Mouse (Mus musculus): ENCODE data around the gene Gtpbp1. TPM values are rescaled to one million over a fixed set of nuclear protein-coding genes. Genes with fewer than 3 reads are reported as not detected.

Gtpbp1 gene
- total and polyA plus RNA-seq, 3 experiments = 26.9 to 30.1 (median 27.0) TPM

GRCm38 (mm10) chr15:79687175-79687574 is 3.5 kb upstream of the Gtpbp1 start:
- WGBS = 1% methylated on average over 33 of the region's 33 CpGs
- H3K79me2 ChIP-seq (replicated peaks; ENCODE audit: control insufficient read depth, insufficient read depth, low read length) = peaks cover 9% of the 10 kb centered on the region
- intact Hi-C loops (cut with DNase I) = loop anchor here (2.0 kb wide), 1 partner anchor 14 kb away; no protein-coding TSS in a partner anchor
- H3K27ac ChIP-seq = peak overlapping the region; percentile 99
- H3K4me1 ChIP-seq (ENCODE audit: control insufficient read depth, insufficient read depth, low read length) = peaks cover 22% of the 10 kb centered on the region
- H3K27me3 ChIP-seq (ENCODE audit: control insufficient read depth, insufficient read depth, low read length) = no peaks in the 10 kb centered on the region
- peak overlapping the region; percentile 86 for H3K4me3 ChIP-seq
- no peak for DNase-seq
- peak overlapping the region; percentile 98 for H3K9ac ChIP-seq (ENCODE audit: low read depth, low read length)
- peaks cover 3% of the 10 kb centered on the region for H3K36me3 ChIP-seq (ENCODE audit: control insufficient read depth, insufficient read depth, low read length)
- TF ChIP-seq EP300 (IDR thresholded peaks at IDR 0.05; ENCODE audit: insufficient read depth, low read depth, low read length) (0 out of 2 replicates have a peak, but pooled peaks have one; percentile 12), POLR2A (IDR thresholded peaks at IDR 0.05; ENCODE audit: insufficient read depth, low read depth, low read length) (no peak), CTCF (IDR thresholded peaks at IDR 0.05) (no peak)

GRCm38 (mm10) chr15:79687646-79688267 is 2.9 kb upstream of the Gtpbp1 start, which contains the start of gene Josd1:
Gene Josd1, minus strand, starts transcription at chr15:79687919.
- no peaks in the 10 kb centered on the region for H3K27me3 ChIP-seq (ENCODE audit: control insufficient read depth, insufficient read depth, low read length)
- WGBS = under 1% methylated on average over 72 of the region's 72 CpGs
- peaks cover 22% of the 10 kb centered on the region for H3K4me1 ChIP-seq (ENCODE audit: control insufficient read depth, insufficient read depth, low read length)
- peak within 1 kb of the TSS; percentile 98 for H3K9ac ChIP-seq (ENCODE audit: low read depth, low read length)
- TF ChIP-seq EP300 (IDR thresholded peaks at IDR 0.05; ENCODE audit: insufficient read depth, low read depth, low read length) (peak; percentile 74), POLR2A (IDR thresholded peaks at IDR 0.05; ENCODE audit: insufficient read depth, low read depth, low read length) (peak; percentile 90), CTCF (IDR thresholded peaks at IDR 0.05) (no peak)
- H3K79me2 ChIP-seq (replicated peaks; ENCODE audit: control insufficient read depth, insufficient read depth, low read length) = peaks cover 9% of the 10 kb centered on the region
- peaks cover 3% of the 10 kb centered on the region for H3K36me3 ChIP-seq (ENCODE audit: control insufficient read depth, insufficient read depth, low read length)
- intact Hi-C loops (cut with DNase I) = loop anchor here (2.0 kb wide), 1 partner anchor 15 kb away; no protein-coding TSS in a partner anchor
- H3K27ac ChIP-seq = peak within 1 kb of the TSS; percentile 99
- peak within 1 kb of the TSS; percentile 86 for H3K4me3 ChIP-seq
- peak; percentile 98 to 99 for DNase-seq

- WGBS = 4% methylated on average over 8 of the region's 8 CpGs
- H3K79me2 ChIP-seq (replicated peaks; ENCODE audit: control insufficient read depth, insufficient read depth, low read length) = peaks cover 7% of the 10 kb centered on the region
- H3K4me1 ChIP-seq (ENCODE audit: control insufficient read depth, insufficient read depth, low read length) = peaks cover 20% of the 10 kb centered on the region
- no peaks in the 10 kb centered on the region for H3K27me3 ChIP-seq (ENCODE audit: control insufficient read depth, insufficient read depth, low read length)
- peaks cover under 1% of the 10 kb centered on the region for H3K36me3 ChIP-seq (ENCODE audit: control insufficient read depth, insufficient read depth, low read length)
- TF ChIP-seq POLR2A (IDR thresholded peaks at IDR 0.05; ENCODE audit: insufficient read depth, low read depth, low read length) (no peak), CTCF (IDR thresholded peaks at IDR 0.05) (no peak), EP300 (IDR thresholded peaks at IDR 0.05; ENCODE audit: insufficient read depth, low read depth, low read length) (no peak)
- H3K4me3 ChIP-seq = peak overlapping the region; percentile 86
- no peak for DNase-seq
- H3K27ac ChIP-seq = peak overlapping the region; percentile 99
- peak overlapping the region; percentile 63 for H3K9ac ChIP-seq (ENCODE audit: low read depth, low read length)
- intact Hi-C loops (cut with DNase I) = no loop called here
Measured at GRCm38 (mm10) chr15:79688268-79688956, 2.2 kb upstream of the Gtpbp1 start.

GRCm38 (mm10) chr15:79689662-79690425 is 801 bp upstream of the Gtpbp1 start:
- no peaks in the 10 kb centered on the region for H3K27me3 ChIP-seq (ENCODE audit: control insufficient read depth, insufficient read depth, low read length)
- intact Hi-C loops (cut with DNase I) = loop anchor here (2.0 to 5.0 kb wide), 2 partner anchors 37 to 53 kb away; partner anchors contain the start of gene Sun2
- TF ChIP-seq CTCF (IDR thresholded peaks at IDR 0.05) (no peak), POLR2A (IDR thresholded peaks at IDR 0.05; ENCODE audit: insufficient read depth, low read depth, low read length) (no peak), EP300 (IDR thresholded peaks at IDR 0.05; ENCODE audit: insufficient read depth, low read depth, low read length) (0 out of 2 replicates have a peak, but pooled peaks have one; percentile 42)
- H3K9ac ChIP-seq (ENCODE audit: low read depth, low read length) = peak overlapping the region; percentile 24
- WGBS = 12% methylated on average over 24 of the region's 24 CpGs
- H3K36me3 ChIP-seq (ENCODE audit: control insufficient read depth, insufficient read depth, low read length) = no peaks in the 10 kb centered on the region; the same call in none of the 2 replicates
- peak overlapping the region; percentile 57 for H3K27ac ChIP-seq
- H3K4me1 ChIP-seq (ENCODE audit: control insufficient read depth, insufficient read depth, low read length) = peaks cover 17% of the 10 kb centered on the region
- DNase-seq = no peak
- peaks cover 5% of the 10 kb centered on the region for H3K79me2 ChIP-seq (replicated peaks; ENCODE audit: control insufficient read depth, insufficient read depth, low read length)
- peak overlapping the region; percentile 55 for H3K4me3 ChIP-seq

GRCm38 (mm10) chr15:79691023-79691508 is 421 bp downstream of the Gtpbp1 start:
- no peak for DNase-seq
- Histone ChIP-seq H3K36me3 (ENCODE audit: control insufficient read depth, insufficient read depth, low read length) (no peaks in the 10 kb centered on the region; the same call in 1 of the 2 replicates), H3K4me3 (peak overlapping the region; percentile 97), H3K9ac (ENCODE audit: low read depth, low read length) (peak overlapping the region; percentile 95), H3K4me1 (ENCODE audit: control insufficient read depth, insufficient read depth, low read length) (peaks cover 9% of the 10 kb centered on the region), H3K79me2 (replicated peaks; ENCODE audit: control insufficient read depth, insufficient read depth, low read length) (peaks cover 7% of the 10 kb centered on the region), H3K27ac (peak overlapping the region; percentile 87), H3K27me3 (ENCODE audit: control insufficient read depth, insufficient read depth, low read length) (no peaks in the 10 kb centered on the region)
- WGBS = under 1% methylated on average over 52 of the region's 53 CpGs
- TF ChIP-seq POLR2A (IDR thresholded peaks at IDR 0.05; ENCODE audit: insufficient read depth, low read depth, low read length) (no peak), EP300 (IDR thresholded peaks at IDR 0.05; ENCODE audit: insufficient read depth, low read depth, low read length) (no peak), CTCF (IDR thresholded peaks at IDR 0.05) (no peak)
- intact Hi-C loops (cut with DNase I) = loop anchor here (2.0 to 5.0 kb wide), 2 partner anchors 36 to 52 kb away; partner anchors contain the start of gene Sun2
